Mouse (Mus musculus) adrenal gland, postnatal 36 days (tissue): ENCODE results near the gene Zfp879. TPM values are rescaled to one million over a fixed set of nuclear protein-coding genes. Genes with fewer than 3 reads are reported as not detected.
A peak's percentile ranks its signal among the peaks of the same experiment; 100 is the strongest.

Source experiments
- DNase-seq, 2 experiments: peaks; one replicate each; pipeline ENCODE4 v3.0.0; 2021; ENCODE audit warnings: mixed read lengths in 1 of 2
- long read RNA-seq, 2 experiments: library from polyadenylated mRNA; stranded (forward); transcript quantifications; one replicate each; pipeline ENCODE4 v2.0.0; 2021; ENCODE audit warnings: borderline sequencing depth in 2 of 2
- total RNA-seq, 2 experiments: library from RNA; stranded (reverse); gene quantifications; 2 replicates each; pipeline ENCODE4 v1.2.3; 2021

Zfp879 gene
- total RNA-seq: under 1 TPM; 0.56 to 0.69 TPM
- long read RNA-seq, experiment 1, partial matches to known transcripts: 0 of 1 reads
- long read RNA-seq, experiment 1, other reads (novel, unspliced or antisense): 0 of 1 reads
- long read RNA-seq, experiment 2: 0 reads

GRCm38 (mm10) chr11:50841023-50841735 lies at the start of gene Zfp879:
Gene Zfp879, minus strand, starts transcription at chr11:50841552.
- peak; percentile 91 to 94 for DNase-seq

- peak; percentile 94 for DNase-seq
Observed at GRCm38 (mm10) chr11:50887390-50888128, 46.2 kb upstream of the Zfp879 start, which contains the start of gene Zfp454. Gene Zfp454, minus strand, starts transcription at chr11:50887651.

- peak; percentile 7 to 13 for DNase-seq
Observed at GRCm38 (mm10) chr11:50886933-50887293, 45.6 kb upstream of the Zfp879 start.

- DNase-seq: peak; percentile 85 to 86
Observed at GRCm38 (mm10) chr11:50886231-50886932, 45.0 kb upstream of the Zfp879 start.

GRCm38 (mm10) chr11:50883756-50884155 lies 42.4 kb upstream of the Zfp879 start:
- no peak for DNase-seq

GRCm38 (mm10) chr11:50878641-50879040 lies 37.3 kb upstream of the Zfp879 start:
- no peak for DNase-seq

- peak; percentile 12 to 20 for DNase-seq
Observed at GRCm38 (mm10) chr11:50850989-50851601, 9.7 kb upstream of the Zfp879 start.

- DNase-seq: no peak
Observed at GRCm38 (mm10) chr11:50850177-50850735, 8.9 kb upstream of the Zfp879 start, which contains the start of gene Grm6. Gene Grm6, plus strand, starts transcription at chr11:50850685.

GRCm38 (mm10) chr11:50849310-50849709 lies 8.0 kb upstream of the Zfp879 start:
- no peak for DNase-seq

GRCm38 (mm10) chr11:50848520-50849137 lies 7.3 kb upstream of the Zfp879 start:
- peak; percentile 16 to 36 for DNase-seq

GRCm38 (mm10) chr11:50847047-50847446 lies 5.7 kb upstream of the Zfp879 start:
- no peak for DNase-seq

- DNase-seq: peak in 1 of 2 experiments; percentile 19
Observed at GRCm38 (mm10) chr11:50845951-50846350, 4.6 kb upstream of the Zfp879 start.

- no peak for DNase-seq
Observed at GRCm38 (mm10) chr11:50835727-50836126, 5.6 kb downstream of the Zfp879 start.

GRCm38 (mm10) chr11:50827010-50827953 lies 14.1 kb downstream of the Zfp879 start, which contains the start of gene Zfp354c:
Gene Zfp354c, minus strand, starts transcription at chr11:50827724.
- peak; percentile 88 to 91 for DNase-seq

- no peak for DNase-seq
Observed at GRCm38 (mm10) chr11:50826214-50826613, 15.1 kb downstream of the Zfp879 start.

GRCm38 (mm10) chr11:50814233-50814632 lies 27.1 kb downstream of the Zfp879 start:
- DNase-seq: no peak

GRCm38 (mm10) chr11:50798836-50799235 lies 42.5 kb downstream of the Zfp879 start:
- no peak for DNase-seq

GRCm38 (mm10) chr11:50797674-50798073 lies 43.7 kb downstream of the Zfp879 start:
- DNase-seq: no peak
